Mouse (Mus musculus): ENCODE data around the gene Socs4.

Socs4 gene

DNA sequence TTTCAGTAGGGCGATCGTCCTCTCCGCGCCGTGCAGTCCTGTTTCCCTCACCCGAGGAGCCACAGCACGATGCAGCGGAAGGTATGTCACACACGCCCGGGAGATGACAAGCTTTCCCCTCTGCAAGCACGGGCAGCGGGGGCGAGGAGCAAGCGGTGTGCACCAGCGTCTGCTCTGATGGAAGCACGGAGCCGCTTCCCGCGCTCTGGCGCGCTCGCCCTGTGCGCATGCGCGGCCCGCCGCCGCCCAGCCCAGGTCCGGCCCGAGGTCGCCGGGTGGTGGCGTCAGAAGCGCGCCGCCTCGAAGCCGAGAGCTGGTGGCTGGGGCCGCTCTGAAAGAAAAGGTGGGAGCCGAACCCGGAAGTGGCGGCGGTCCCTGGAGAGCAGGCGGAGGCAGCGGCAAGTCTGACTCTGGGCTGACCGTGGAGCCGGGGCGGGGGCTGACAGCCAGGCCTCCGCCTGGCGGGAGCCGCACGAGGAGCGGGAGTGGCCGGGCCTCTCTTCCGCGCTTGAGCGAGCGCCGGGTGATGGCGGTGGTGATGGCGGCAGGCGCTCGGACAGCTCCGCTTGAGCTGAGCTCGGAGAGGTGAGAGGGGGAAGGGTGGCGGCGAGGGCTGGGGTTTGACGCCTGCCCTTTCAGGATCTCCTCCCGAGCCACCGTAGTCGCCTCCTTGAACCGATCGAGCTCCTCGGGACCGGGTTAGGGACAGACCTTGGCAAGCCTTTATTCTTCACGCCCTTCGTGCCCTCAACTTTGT lies at the start of gene Socs4, which contains the start of gene Wdhd1:
Socs4 (plus strand) TSS at position 295 of the 757 bp plus-strand sequence.
Wdhd1 (minus strand) TSS at position 221 of the 757 bp plus-strand sequence.
- DNase-seq, result peak; percentile 97

GRCm38 (mm10) chr14:47229796-47230376 lies 46.8 kb upstream of the Socs4 start:
- no peak for DNase-seq

- DNase-seq, result no peak
These were observed 43.1 kb upstream of the Socs4 start for GRCm38 (mm10) chr14:47233602-47234001.

DNA sequence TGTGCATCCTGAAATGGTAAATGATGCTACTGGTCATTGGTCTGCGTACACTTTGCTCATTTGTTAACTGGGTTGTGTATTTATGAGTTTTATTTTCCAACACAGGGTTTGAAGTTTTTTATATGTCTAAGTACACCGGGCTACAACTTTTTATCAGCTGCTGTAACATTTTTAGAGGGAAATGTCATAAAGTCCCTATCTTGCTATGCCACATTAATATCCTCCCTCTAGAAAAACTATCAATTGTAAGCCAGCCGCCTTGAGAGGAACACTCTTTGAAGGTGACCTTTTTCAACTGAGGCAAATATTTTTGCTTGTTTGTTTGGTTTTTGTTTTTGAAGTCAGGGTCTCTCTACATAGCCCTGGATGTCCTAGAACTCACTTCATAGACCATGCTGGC lies 42.7 kb upstream of the Socs4 start:
- DNase-seq, result no peak

DNA sequence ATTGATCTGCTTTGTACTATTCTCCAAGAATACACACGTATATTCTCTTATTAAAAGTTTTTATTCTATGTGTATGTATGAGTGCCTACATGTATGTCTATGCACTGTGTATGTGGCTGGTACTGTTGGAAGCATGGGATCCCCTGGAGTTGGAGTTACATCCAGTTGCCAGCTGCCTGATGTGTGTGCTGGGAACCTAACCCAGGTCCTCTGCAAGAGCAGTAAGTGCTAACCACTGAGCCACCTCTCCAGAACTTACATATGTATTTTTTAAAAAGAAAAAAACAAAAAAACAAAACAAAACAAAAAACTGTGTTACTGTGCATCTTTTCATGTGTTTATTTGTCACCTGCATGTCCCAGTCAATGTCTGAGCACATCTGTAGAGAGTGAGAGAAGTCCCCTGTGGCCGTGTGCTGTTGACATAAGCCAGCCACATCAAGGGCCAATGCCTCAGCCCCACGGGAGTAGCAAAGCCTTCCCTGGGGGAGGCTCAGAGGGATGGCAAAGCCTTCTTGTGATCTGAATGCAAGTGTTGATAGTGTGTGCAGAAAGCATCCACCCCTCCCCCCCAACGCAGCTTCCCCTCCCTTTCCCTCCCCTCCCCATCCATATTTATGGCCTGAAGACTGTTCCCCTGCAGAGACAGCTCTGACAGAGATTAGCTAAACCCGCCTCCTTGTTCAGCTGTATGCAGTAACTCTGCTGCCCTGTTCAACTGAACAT lies 42.0 kb upstream of the Socs4 start:
- no peak for DNase-seq

- no peak for DNase-seq
These were observed 40.2 kb upstream of the Socs4 start for GRCm38 (mm10) chr14:47236491-47236890.

DNA sequence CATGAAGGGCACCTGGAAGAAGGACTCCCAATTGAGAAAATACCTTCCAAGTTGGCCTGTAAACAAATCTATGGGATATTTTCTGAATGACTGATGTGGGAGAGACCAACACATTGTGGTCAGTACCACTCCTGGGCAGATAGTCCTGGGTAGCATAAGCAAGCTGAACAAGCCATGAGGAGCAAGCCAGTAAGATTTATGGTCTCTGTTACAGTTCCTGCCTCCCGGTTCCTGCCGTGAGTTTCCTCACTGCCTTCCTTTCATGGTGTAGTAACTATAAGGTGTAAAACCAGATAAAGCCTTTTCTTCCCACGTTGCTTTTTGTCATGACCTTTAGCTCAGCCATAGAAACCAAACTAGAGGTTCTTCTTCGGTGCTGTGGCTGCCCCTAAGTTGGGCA lies 39.4 kb upstream of the Socs4 start:
- DNase-seq, result no peak

GRCm38 (mm10) chr14:47240600-47240999 lies 36.1 kb upstream of the Socs4 start:
- no peak for DNase-seq

DNA sequence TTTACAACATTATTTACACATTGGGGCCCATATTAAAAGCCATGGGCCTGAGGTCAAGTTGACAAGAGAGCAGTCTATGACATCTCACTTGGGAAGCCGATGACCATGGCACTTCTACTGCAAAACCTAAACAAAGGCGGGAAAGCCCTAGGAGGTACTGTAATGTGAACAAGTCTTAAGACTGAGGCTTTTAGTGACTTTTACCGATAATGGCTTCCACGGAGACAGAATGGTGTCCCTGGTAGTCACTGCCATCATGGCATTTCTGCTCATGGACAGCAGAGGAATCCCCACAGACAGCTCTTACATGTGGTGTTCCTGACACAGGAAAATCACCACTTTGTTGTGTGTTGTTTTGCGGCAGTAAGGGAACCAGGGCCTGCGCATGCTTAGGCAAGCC lies 35.7 kb upstream of the Socs4 start:
- DNase-seq, result no peak

GRCm38 (mm10) chr14:47242753-47243152 lies 34.0 kb upstream of the Socs4 start:
- DNase-seq, result no peak

- no peak for DNase-seq
These were observed 26.9 kb upstream of the Socs4 start for GRCm38 (mm10) chr14:47249839-47250238.

DNA sequence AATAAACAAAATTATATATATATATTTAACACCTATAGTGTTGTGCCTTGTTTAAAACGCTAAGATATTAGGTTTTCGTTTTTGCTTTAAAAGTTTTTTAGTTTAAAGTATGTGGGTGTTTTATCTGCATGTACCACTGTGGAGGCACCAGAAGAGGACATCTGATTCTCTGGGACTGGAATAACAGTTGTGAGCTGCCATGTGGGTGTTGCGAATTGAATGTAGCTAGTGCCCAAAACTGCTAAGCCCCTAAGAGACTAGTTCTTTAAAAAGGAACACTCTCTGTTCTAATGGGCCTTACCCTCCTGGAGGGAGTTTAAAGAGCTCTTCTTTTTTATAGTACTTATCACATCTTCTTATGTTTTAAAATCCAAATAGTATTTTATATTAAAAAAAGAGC lies 11.9 kb upstream of the Socs4 start:
- no peak for DNase-seq

- DNase-seq, result no peak
These were observed 10.9 kb upstream of the Socs4 start for GRCm38 (mm10) chr14:47265829-47266228.

DNA sequence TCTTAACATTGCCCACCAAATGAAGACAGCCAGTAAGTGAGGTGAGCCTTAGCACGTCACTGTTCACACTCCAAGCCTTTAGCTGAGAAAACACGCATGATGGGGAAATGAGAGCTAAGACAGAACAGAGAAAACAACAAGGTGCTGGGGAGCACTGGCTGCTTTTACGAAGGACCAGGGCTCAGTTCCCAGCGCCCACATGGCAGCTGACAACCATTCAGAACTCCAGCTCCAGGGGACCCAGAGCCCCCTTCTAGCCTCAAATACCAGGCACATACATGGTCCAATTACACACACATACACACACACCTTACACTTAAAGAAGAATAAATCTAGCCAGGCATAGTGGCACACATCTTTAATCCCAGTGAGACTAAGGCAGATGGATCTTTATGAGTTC lies 7.7 kb upstream of the Socs4 start:
- no peak for DNase-seq

GRCm38 (mm10) chr14:47269706-47270105 lies 7.0 kb upstream of the Socs4 start:
- no peak for DNase-seq

- DNase-seq, result no peak
These were observed 3.0 kb upstream of the Socs4 start for GRCm38 (mm10) chr14:47273751-47274150.

- DNase-seq, result peak; percentile 6
These were observed 1.3 kb upstream of the Socs4 start for GRCm38 (mm10) chr14:47275417-47275816.

DNA sequence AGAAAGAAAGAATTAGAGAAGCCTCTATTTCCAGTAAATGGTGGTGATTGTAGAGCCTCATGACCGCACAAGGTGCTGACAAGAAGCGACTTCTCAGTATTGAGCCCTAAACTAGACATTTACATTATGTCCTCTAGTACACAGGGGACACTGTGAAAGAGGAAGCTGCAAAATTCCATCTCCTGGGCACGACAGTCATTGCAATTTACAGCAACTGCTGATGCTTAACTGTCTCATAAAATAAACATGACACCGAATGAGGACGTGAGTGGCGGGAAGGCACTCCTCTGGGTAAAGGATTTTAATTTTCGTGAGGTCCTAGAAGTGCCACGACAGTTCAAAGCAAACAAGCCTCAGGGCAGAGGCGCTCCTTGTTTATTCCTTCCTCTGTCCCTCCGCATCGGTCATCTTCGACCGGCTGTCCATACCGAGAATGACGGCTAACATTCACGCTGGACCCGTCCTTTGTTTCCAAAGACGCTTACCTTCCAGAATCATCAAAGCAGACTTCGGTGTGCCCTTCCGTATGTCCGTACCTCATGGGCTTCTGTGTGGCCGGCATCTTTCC lies 611 bp upstream of the Socs4 start:
- peak; percentile 33 for DNase-seq

DNA sequence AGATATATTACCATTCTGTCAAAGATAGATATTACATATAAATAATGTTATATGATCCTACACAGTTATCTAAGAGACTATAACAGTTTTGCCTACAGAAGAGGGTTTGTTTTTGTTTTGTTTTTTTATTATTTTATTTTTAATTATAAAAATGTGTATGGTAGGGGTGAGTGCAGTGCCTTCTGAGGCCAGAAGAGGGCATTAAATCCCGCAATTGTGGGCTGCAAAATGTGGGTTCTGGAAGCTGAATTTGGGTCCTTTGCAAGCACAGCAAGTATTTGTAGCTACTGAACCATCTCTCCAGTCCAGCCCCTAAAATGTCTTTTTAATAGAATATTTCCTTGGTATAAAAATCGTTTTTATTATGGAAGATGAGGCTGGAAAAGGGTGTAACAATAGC lies 2.3 kb downstream of the Socs4 start:
- DNase-seq, result no peak

DNA sequence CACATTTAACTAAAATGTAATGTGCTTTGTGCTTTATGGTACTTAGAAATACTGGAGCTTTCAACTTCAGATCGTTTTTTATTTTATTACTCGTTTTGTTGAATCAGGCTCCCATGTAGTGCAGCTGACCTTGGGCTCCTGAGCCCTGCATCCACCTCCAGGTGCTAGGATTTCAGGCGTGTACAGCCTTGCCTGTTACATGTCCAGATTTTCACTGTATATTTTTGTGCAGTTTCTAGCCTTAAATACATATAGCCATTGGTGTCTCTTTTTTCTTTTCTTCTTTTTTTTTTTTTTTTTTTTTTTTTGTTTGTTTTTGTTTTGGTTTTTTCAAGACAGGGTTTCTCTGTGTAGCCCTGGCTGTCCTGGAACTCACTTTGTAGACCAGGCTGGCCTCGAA lies 4.8 kb downstream of the Socs4 start:
- DNase-seq, result no peak

DNA sequence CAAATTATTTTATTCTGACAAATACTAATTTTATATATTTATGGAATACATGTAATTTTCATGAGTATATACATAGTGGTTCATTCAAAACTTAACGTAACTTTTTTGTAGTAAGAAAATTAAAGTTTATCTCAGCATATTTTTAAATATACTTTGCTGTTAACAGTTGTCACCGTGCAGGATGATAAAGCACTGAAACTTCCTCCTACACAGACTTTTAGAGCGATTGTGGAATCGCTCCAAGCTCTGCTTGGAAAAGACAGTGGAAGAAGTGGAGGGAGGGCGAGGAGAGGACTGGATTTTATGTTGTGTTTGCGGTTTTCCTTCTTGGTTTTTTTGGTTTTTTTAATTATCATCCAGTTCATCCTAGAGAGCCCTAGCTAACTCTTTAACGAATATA lies 6.8 kb downstream of the Socs4 start:
- DNase-seq, result no peak

GRCm38 (mm10) chr14:47285271-47285670 lies 8.5 kb downstream of the Socs4 start:
- no peak for DNase-seq

DNA sequence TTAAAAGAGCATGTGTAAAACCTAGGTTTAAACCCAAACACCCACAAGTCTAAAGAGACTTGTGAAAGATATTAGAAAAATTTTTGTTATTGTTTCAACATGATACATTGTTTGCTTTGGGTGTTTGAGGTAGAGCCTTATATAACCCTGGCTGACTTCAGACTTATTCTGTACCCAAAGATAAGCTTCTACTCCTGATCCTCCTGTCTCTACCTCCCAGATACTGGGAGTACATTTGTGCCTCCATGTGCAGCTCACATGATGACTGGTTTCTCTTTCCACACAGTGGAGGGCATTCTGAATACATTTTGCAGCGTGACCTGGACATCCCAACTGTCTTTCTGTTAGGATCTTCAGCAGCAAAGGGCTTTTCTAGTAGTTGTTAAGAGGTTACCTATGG lies 9.5 kb downstream of the Socs4 start:
- no peak for DNase-seq

DNA sequence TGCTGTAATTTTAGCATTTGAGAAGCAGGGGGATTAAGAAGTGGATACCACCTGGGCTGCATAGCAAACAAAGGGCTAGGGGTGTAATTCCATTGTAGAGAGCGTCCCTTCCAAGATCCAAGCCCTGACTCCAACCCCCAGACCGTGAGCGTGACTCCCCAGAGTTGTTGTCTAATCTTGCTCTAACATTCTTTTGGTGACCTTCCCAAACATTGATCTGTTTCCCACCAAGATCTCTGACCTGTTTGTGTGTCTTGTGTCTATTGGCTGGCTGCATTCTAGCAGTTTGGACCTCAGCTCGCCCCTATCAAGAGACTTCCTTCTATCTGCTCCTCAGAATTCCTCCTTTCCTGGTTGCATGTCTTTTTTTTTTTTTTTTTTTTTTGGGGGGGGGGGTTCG lies 10.3 kb downstream of the Socs4 start:
- no peak for DNase-seq
